Mouse (Mus musculus) urinary bladder, postnatal 25 days (tissue): ENCODE measurements around the gene Ercc1.
A peak's percentile ranks its signal among the peaks of the same experiment; 100 is the strongest.

ENCODE experiments used
- DNase-seq: peaks from one replicate; pipeline ENCODE4 v3.0.0; 2022; ENCODE audit warnings: low spot score

The Ercc1 gene

GRCm38 (mm10) chr7:19344237-19344847 is at the start of gene Ercc1:
Gene Ercc1, plus strand, starts transcription at chr7:19344778.
- DNase-seq = no peak

GRCm38 (mm10) chr7:19295503-19296185 is 48.9 kb upstream of the Ercc1 start:
- DNase-seq = peak; percentile 98

DNA sequence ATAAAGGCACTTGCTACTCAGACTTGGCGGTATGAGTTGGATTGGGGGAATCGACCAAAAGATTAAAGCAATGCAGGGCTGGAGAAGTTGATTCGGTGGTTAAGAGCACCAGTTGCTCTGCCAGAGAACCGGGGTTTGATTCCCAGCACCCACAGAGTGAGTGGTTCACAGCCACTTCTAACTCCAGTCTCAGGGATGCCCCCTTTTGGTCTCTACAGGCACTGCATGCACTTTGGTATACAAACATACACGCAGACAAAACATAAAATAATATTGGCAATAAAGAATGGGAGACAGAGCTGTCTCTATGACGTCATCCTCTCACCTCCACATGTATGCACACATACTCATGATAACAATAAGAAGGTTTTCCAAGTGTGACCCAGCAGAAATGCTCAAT is 47.5 kb upstream of the Ercc1 start:
- no peak for DNase-seq

GRCm38 (mm10) chr7:19297794-19298193 is 46.8 kb upstream of the Ercc1 start:
- no peak for DNase-seq

GRCm38 (mm10) chr7:19299194-19299593 is 45.4 kb upstream of the Ercc1 start:
- no peak for DNase-seq

DNA sequence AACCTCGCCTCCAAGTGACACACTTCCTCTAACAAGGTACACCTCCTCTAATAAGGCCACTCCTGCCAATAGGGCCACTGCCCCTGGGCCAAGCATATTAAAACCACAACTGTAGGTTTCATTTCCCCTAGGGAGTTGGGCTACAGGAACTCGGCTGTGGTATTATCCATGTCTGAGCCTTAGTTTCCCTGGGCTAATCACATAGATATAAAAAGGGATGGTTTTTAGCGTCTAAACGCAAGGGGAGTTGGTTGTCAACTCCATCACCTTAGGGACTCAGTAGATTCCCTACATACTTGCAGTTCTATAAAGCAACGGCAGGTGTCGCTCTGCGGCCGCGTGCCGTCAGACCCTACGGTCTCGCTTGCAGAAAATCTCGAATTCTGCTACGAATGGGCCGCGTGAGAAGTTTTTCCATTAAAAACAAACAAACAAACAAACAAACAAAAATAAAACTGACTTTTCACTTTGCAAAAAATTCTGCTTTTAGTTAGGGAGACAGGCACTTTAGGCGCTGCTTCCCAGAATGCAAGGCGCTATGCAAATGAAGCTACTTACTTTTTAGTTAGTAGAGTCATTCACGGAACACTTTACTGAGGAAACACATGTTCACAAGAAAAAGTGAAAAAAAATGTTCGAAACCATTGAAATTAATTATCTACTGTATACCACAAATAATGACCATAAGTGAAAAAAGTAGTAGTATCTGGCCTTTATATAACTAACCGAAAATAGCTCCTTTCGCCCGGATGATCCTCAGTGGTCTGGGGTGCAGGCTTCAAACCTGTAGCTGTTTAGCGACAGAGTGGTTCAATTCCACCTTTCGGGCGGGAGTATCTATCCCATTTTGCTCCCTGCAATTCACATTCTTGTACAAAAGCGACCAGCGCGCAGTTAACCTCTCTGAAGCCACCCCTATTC is 43.8 kb upstream of the Ercc1 start:
- DNase-seq = peak; percentile 71

GRCm38 (mm10) chr7:19301461-19302263 is 42.9 kb upstream of the Ercc1 start:
- no peak for DNase-seq

GRCm38 (mm10) chr7:19302264-19303045 is 42.1 kb upstream of the Ercc1 start:
- DNase-seq = no peak

GRCm38 (mm10) chr7:19303046-19303305 is 41.6 kb upstream of the Ercc1 start:
- DNase-seq = no peak

DNA sequence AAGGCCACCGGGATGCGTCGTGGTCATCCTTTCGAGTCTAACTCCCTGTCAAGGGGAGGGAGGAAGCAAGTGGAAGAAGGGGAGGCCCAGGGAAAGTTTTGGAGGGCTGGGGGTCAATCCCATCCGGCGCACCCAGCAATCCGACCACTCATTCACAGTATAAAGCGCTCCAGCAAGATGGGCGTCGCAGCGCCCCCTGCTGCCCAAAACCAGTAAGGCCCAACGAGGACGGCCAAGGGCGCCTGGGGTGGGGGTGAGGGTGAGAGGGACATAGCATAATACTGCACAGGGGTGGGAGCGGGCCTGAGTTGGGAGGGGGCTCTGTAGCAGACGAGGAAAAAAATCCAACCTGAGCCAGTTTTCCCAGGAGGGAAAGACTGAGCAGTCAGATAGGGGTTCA is 40.8 kb upstream of the Ercc1 start:
- peak; percentile 75 for DNase-seq

- DNase-seq = no peak
Observed at GRCm38 (mm10) chr7:19304501-19305412, 39.8 kb upstream of the Ercc1 start.

DNA sequence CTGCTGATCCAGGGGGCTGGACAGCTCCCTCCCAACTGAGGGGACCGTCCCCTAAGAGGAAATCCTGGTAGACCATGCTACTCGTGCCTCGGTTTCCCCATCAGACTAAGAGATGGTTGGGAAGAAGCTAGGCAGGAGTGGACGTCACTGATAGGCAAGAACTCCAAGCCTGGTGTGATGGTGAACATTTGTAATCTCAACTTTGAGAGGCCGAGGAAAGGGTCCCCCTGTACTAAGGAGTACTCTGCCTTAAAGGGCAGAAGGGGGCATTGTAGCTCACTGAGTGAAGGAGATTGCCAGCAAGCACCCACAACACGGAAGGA is 39.2 kb upstream of the Ercc1 start:
- no peak for DNase-seq

- DNase-seq = no peak
Observed at GRCm38 (mm10) chr7:19305796-19306765, 38.5 kb upstream of the Ercc1 start.

- DNase-seq = no peak
Observed at GRCm38 (mm10) chr7:19306819-19307738, 37.5 kb upstream of the Ercc1 start.

DNA sequence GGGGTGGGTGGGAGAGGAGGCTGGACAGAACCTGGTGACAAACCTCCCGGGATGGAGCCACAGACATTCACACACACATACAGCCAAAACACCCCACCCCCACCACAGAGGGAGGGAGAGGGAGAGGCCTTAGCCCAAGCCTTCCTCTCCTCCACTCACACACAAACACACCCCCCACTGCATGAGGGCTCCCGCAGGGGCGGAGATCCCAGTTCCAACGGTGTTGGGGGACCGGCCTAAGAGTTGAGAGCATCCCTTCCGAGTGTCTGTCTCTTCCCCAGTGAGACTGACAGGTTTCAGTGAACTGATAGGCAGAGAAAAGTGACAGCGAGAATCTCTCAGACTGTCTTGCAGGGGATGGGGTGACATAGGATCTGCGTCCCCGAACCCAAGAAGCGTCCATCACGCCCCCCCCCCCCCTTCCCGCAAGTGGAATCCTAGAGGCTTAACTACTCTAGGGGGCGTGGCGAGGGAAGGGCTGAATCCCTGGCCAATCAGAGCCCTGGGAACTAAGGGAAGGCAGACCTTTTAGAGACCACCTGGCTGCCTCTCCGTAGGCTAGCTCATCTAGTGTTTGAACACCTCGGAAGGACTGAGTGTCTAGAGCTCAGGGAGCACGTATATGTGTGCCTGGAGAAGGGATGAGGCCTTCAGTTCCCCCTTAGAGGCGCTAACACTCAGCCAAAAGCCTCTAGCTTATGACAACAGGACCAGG is 36.7 kb upstream of the Ercc1 start:
- peak; percentile 58 for DNase-seq

DNA sequence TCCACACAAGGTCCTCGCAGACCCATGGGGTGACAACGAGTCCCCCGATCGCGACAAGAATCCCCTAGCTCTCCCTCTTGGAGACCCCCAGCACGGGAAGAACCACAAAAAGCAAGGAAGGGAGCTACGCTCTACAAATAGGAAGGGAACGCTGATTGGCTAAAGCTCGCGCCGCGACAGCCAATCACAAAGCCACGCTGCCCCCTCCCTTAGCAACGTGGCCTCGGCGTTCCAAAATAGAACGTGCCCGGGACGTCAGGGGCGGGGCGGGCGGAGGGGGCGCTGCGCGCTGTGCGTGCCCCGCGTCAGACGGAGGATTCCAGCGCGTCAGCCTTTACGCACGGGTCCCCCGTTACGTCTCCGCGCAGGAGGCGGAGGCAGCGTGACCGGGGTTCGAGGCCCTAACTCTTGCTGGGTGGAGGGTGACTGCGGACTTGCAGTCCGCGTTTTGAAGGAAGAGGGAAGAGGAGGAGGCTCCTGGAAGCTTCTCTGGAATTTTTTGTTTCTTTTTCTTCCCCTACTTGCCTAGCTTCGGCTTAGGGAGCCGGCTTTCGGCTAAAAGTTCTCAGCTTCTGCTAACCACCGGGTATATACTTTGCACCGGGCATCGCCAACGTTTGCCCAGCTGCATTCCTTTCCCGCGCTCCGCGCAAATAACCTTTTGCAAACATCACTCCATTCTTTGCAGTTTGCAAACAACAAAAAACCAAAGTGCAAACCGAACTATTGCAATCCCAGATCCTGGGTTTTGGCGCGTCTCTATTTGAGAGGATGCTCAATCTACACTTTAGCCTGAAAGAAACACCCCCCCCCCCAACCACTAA is 35.9 kb upstream of the Ercc1 start:
- DNase-seq = peak; percentile 91
